ENCODE assay signal across 8 mouse cellular contexts in genomic region chr2:49619719-49620522, GRCm38 (mm10). TPM values are rescaled to one million over a fixed set of nuclear protein-coding genes. Genes with fewer than 3 reads are reported as not detected.
DNase-seq lines count a peak whose midpoint lies in the region; ATAC-seq lines count a peak whose summit lies in the region.

No protein-coding gene starts in this region.

- H3K27me3 ChIP-seq in kidney, embryonic 15.5 days, result peaks cover 27% of the 10 kb centered on the region
- H3K27me3 ChIP-seq in hindbrain, embryonic 14.5 days (ENCODE audit: control insufficient read depth, insufficient read depth, low read length), result no peaks in the 10 kb centered on the region
- no peaks in the 10 kb centered on the region for H3K27me3 ChIP-seq in midbrain, embryonic 12.5 days

- H3K4me1 ChIP-seq in kidney, embryonic 15.5 days, result peaks cover 18% of the 10 kb centered on the region
- peaks cover 24% of the 10 kb centered on the region for H3K4me1 ChIP-seq in hindbrain, embryonic 14.5 days (replicated peaks; ENCODE audit: control insufficient read depth, insufficient read depth, low read length)
- H3K4me1 ChIP-seq in midbrain, embryonic 12.5 days, result peaks cover 17% of the 10 kb centered on the region

- peak overlapping the region; percentile 66 for H3K4me3 ChIP-seq in kidney, embryonic 15.5 days (replicated peaks)
- peak overlapping the region; percentile 98 for H3K4me3 ChIP-seq in hindbrain, embryonic 14.5 days (replicated peaks; ENCODE audit: low read length)
- H3K4me3 ChIP-seq in midbrain, embryonic 12.5 days, result peak overlapping the region; percentile 91

- peak overlapping the region; percentile 92 for H3K4me2 ChIP-seq in kidney, embryonic 15.5 days
- H3K4me2 ChIP-seq in hindbrain, embryonic 14.5 days (replicated peaks), result peak overlapping the region; percentile 73
- peak overlapping the region; percentile 73 for H3K4me2 ChIP-seq in midbrain, embryonic 12.5 days (replicated peaks)

- H3K9me3 ChIP-seq in kidney, embryonic 15.5 days (replicated peaks), result no peaks in the 10 kb centered on the region
- H3K9me3 ChIP-seq in hindbrain, embryonic 14.5 days (ENCODE audit: control insufficient read depth, low read length), result no peaks in the 10 kb centered on the region
- H3K9me3 ChIP-seq in midbrain, embryonic 12.5 days, result no peaks in the 10 kb centered on the region

- peak overlapping the region; percentile 7 for H3K9ac ChIP-seq in kidney, embryonic 15.5 days
- H3K9ac ChIP-seq in hindbrain, embryonic 14.5 days, result peak overlapping the region; percentile 99
- peak overlapping the region; percentile 97 for H3K9ac ChIP-seq in midbrain, embryonic 12.5 days (replicated peaks)

- peak; percentile 35 for ATAC-seq in kidney, embryonic 15.5 days (replicated peaks; ENCODE audit: low FRiP score)
- peak; percentile 35 for ATAC-seq in hindbrain, embryonic 14.5 days (ENCODE audit: low FRiP score)
- peak; percentile 48 for ATAC-seq in midbrain, embryonic 12.5 days (ENCODE audit: low FRiP score, low read depth)

- no peak overlapping the region for H3K27ac ChIP-seq in kidney, embryonic 15.5 days
- peak overlapping the region; percentile 94 for H3K27ac ChIP-seq in hindbrain, embryonic 14.5 days
- H3K27ac ChIP-seq in midbrain, embryonic 12.5 days (replicated peaks), result peak overlapping the region; percentile 88

- WGBS in kidney, embryonic 15.5 days, result under 1% methylated on average over 33 of the region's 33 CpGs
- WGBS in hindbrain, embryonic 14.5 days, result under 1% methylated on average over 33 of the region's 33 CpGs
- 0% methylated on average over 33 of the region's 33 CpGs for WGBS in midbrain, embryonic 12.5 days

- no peak for DNase-seq in kidney, postnatal 25 days
- DNase-seq in Muller cell, postnatal 12 days (ENCODE audit: inconsistent ontology term), result peak; percentile 24
- DNase-seq in embryo, embryonic 10.5 days (ENCODE audit: low spot score), result peak; percentile 47
- peak; percentile 32 for DNase-seq in hindbrain, embryonic 14.5 days (ENCODE audit: low spot score)
- DNase-seq in thymus, postnatal 10 days (ENCODE audit: low spot score in 2 of 2), result peak; percentile 7 to 18
- no peak for DNase-seq in gastrocnemius, postnatal 25 days

- H3K36me3 ChIP-seq in kidney, embryonic 15.5 days, result 0 out of 2 replicates have a peak, but pooled peaks cover 3% of the 10 kb centered on the region
- H3K36me3 ChIP-seq in hindbrain, embryonic 14.5 days (replicated peaks; ENCODE audit: control insufficient read depth, insufficient read depth), result peaks cover 10% of the 10 kb centered on the region; the same call in 1 of the 2 replicates
- H3K36me3 ChIP-seq in midbrain, embryonic 12.5 days, result peaks cover 22% of the 10 kb centered on the region

RNA-seq across cellular contexts. Expression of gene Kif5c, which starts 0.8 kb away (rescaled TPM):
- polyA plus RNA-seq in kidney, embryonic 15.5 days (2015; fragmentation: Nextera tagmentation; extraction: Ambion mirVana), result 6.0 and 6.7 TPM in 2 replicates
- polyA plus RNA-seq in hindbrain, embryonic 14.5 days (2014; fragmentation: Nextera tagmentation; extraction: Ambion mirVana), result 224 and 233 TPM in 2 replicates
- polyA plus RNA-seq in midbrain, embryonic 12.5 days (2016; fragmentation: Nextera tagmentation; extraction: Ambion mirVana), result 131 and 149 TPM in 2 replicates
- under 1 TPM; 0.24 to 0.41 TPM for total RNA-seq in gastrocnemius, postnatal 25 days (2021)

Comparison
In these comparisons a context has a peak if more than half of its experiments do, and no peak if none do; other contexts are left out.
1. H3K9ac ChIP-seq: peak in every context shown above with its lines; median percentile 99 in hindbrain, embryonic 14.5 days; 97 in midbrain, embryonic 12.5 days; 7 in kidney, embryonic 15.5 days.
2. DNase-seq: peak in Muller cell, postnatal 12 days (single experiment), embryo, embryonic 10.5 days (single experiment), hindbrain, embryonic 14.5 days (single experiment) and thymus, postnatal 10 days (2 of 2); none in kidney, postnatal 25 days (0 of 2) and gastrocnemius, postnatal 25 days (single experiment).
3. RNA of gene Kif5c, which starts 0.8 kb away (polyA plus RNA-seq): 224 to 233 TPM in hindbrain, embryonic 14.5 days and 131 to 149 TPM in midbrain, embryonic 12.5 days; 6.0 to 6.7 TPM in kidney, embryonic 15.5 days; every median in the first group is over 10 times any median in the second.
4. Peak in every context shown above with its lines, with median percentiles within 50 percentile points of each other: ATAC-seq, H3K4me2 ChIP-seq and H3K4me3 ChIP-seq.